Mouse (Mus musculus): ENCODE measurements around the gene Tifab. TPM values are rescaled to one million over a fixed set of nuclear protein-coding genes. Genes with fewer than 3 reads are reported as not detected.
A peak's percentile ranks its signal among the peaks of the same experiment; 100 is the strongest.

Gene Tifab
- total RNA-seq, 2 experiments from 2014 or later = 0.89 to 0.94 TPM

- no peak for DNase-seq
- intact Hi-C loops (cut with DNase I) = no loop called here
Observed at GRCm38 (mm10) chr13:56143151-56143513, 35.6 kb downstream of the Tifab start.

DNA sequence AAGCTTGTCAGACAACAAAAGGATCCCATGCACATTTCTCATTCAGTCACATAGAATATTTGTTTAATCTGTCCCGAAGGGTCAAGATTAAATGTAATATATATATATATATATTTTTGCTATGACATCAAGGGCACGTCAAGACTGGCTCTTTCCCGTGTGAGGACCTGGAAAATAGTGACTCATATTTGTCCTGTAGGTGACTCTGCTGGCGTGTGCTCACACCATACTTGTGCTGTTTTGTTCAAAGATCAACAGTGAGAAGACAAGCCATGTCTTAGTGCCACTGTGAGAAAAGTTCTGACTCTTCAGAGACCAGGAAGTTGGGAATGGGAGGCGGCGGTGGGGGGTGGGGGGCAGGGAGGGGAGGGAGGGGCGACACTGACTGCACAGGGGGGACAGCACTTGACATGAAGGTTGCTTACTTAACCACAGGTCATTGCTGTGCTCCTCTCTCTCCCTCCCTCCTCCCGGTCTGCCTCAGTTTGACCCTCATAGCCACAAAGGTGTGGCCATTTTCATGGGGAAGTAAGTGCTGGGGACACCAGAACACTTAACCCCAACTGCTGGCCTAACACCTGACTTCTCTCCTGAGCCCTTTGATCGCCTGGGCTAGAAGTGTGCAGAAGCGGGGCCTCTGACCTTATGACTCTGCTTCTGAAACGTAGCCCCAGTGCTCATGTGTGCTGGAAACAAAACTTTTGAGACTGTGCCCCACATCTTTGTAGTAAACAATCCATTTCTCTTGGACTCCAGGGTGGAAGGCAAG, 36.1 kb downstream of the Tifab start:
- intact Hi-C loops (cut with DNase I) = no loop called here
- DNase-seq = no peak

DNA sequence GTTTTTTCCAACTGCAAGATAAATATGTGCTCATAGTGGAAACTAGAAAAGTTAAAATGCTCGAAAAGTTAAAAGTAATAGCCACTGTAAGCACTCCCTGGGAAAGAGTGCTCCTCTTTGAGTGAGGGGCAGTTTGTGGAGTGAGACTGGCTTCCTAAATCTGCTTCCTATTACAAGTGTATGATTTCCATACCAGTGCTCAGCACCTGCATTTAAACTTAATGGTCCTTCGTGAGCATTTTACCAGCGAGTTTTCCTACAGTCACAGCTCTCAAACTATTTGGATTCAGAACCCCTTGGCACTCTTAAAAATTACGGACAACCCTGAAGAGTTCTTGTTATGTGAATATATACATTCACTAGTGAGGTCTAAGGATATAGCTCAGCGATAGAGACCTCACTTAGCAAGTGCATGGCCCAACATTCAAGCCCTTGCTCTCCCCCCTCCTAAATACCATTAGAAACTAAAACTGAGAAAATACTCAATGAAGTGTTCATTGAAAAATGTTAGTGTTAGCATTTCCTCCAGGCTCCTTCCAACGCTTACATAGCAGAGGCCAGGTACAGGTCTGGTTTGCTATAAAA, 39.4 kb downstream of the Tifab start:
- intact Hi-C loops (cut with DNase I) = no loop called here
- no peak for DNase-seq

GRCm38 (mm10) chr13:56136200-56136599, 42.5 kb downstream of the Tifab start, which contains the start of gene H2afy:
H2afy (minus strand) TSS chr13:56136361.
- intact Hi-C loops (cut with DNase I) = no loop called here
- DNase-seq = no peak

DNA sequence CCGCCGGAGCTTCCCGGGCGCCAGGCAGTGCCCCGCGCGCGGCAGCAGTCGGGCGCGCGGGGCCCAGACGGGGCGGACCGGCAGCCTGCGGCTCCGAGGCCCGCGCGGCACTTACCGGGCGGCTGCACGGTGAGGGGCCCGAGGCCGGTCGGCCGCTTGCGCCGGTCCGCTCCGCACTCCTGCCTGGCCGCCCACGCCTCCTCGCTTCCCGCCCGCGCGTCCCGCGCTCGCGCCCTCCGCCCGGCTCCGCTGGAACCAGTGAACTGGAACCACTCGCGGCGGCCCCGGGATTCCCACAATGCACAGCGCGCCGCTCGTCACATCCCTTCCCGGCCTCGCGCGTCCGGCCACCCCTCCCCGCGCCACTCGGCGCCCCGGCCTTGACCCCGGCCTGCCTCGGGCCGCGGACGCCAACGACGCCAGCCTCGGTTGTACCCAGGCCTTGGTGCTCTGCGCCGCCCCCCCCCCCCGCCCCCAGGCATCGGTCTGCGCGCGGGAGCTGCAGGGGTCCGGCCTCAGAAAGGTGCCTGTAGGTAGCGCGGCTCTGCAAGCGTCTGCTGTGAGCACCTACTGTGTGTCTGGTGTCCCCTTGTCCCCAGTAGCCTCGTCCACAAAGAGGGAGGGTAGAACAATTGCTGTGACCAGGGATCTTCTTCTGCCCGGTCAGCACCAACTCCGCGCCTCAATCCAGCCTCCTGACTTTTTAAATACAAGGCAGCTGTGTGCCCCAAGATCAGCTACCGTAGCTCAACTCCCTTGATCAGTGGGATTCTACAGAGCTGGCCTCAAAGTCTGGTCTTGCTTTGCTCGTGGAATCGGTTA, 43.2 kb downstream of the Tifab start:
- intact Hi-C loops (cut with DNase I) = no loop called here
- peak; percentile 89 for DNase-seq

DNA sequence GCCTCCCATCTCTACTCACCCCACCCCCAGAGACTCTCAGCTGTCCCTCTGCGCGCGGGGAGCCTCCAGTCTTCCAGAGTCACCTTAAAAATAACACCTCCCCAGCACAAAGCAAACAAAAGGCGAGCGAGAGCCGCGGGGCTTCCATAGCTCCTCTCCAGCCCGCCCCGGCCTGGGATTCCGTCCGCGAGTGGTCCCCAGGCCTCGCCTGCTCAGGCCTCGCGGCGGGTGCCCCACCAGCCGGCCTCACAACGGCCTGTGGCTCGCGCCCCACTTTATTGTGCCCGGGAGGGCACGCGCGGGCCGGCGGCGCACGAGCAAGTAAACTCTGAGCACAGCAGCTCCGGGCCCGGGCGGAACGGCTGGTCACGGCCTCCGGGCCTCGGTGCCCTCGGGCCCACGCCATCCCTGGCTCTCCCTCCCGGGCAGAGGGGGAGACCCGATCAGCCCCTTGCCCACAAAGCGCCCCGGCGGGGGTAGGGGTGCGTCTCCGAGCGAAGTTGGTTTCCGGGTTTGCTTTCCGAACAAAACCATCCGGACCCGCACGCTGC, 44.0 kb downstream of the Tifab start:
- intact Hi-C loops (cut with DNase I) = no loop called here
- peak; percentile 30 for DNase-seq

DNA sequence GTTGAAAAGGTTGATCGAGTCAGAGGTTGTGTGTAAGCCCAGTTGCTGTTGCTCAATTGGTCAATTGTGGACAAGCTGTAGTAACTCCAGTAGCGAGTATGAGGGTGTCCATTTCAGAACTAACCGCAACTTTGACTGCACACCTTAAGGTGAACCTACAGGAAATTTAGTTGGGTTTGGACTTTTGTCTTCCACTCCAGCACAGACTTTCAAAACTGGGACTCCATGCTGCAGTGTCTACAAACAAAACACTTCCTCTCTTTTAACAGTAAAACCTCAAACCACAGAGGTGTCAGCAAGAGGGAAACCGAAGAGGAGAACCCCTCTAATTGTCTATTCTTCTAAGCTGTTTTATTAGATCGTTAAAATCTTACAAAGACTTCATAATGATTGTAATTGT, 44.7 kb downstream of the Tifab start:
- no peak for DNase-seq
- intact Hi-C loops (cut with DNase I) = no loop called here

GRCm38 (mm10) chr13:56132941-56133340, 45.7 kb downstream of the Tifab start:
- intact Hi-C loops (cut with DNase I) = no loop called here
- DNase-seq = no peak

DNA sequence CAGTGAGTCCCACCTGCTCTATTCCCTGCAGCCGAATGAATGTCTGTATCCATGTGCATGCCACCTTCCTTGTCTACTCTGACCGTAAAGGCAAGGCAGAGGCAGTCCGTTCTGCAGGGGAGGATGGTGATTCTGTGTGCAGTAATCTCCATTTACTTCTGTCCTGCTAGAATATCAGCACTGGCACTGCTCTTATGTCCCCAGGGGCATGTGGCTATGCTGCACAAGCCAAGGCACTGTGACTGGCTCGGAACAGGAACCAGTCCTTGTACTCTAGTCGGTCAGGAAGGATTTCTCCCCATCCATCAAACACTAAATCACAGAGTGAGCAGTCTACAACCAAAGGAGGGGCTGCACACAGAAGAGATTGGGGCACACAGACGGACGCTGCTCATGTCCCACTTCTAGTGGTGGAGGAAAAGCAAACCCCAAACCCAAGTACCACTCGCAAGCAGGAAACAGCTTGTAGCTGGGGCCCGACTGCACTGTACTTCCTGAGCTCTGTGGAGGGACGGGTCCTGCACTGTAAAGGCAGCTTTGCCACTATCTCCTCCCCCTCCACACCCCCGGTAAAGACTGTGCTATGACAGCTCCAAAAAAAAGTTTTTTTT, 46.3 kb downstream of the Tifab start:
- DNase-seq = no peak
- intact Hi-C loops (cut with DNase I) = no loop called here

- intact Hi-C loops (cut with DNase I) = no loop called here
- no peak for DNase-seq
Observed at GRCm38 (mm10) chr13:56130544-56130943, 48.1 kb downstream of the Tifab start.

- DNase-seq = no peak
- intact Hi-C loops (cut with DNase I) = no loop called here
Observed at GRCm38 (mm10) chr13:56129578-56129977, 49.1 kb downstream of the Tifab start.

- no peak for DNase-seq
- intact Hi-C loops (cut with DNase I) = no loop called here
Observed at GRCm38 (mm10) chr13:56129014-56129413, 49.7 kb downstream of the Tifab start.

- intact Hi-C loops (cut with DNase I) = no loop called here
- no peak for DNase-seq
Observed at GRCm38 (mm10) chr13:56125632-56126031, 53.1 kb downstream of the Tifab start.

Other genes starting within 250 kb of the Tifab start
- 100 to 1,000 TPM; 114 to 116 TPM for gene H2afy, start 42.5 kb downstream of the Tifab start, total RNA-seq (2021)
- gene Neurog1, start 73.3 kb upstream of the Tifab start, total RNA-seq (2021) = not detected
- 10 to 100 TPM; 40.6 to 40.7 TPM for gene Cxcl14, start 117.7 kb upstream of the Tifab start, total RNA-seq (2021)
- not detected for gene Gm3045, start 247.7 kb upstream of the Tifab start, total RNA-seq (2021)

Measured in left cerebral cortex, postnatal 4 days (tissue).